In the genomic region with DNA sequence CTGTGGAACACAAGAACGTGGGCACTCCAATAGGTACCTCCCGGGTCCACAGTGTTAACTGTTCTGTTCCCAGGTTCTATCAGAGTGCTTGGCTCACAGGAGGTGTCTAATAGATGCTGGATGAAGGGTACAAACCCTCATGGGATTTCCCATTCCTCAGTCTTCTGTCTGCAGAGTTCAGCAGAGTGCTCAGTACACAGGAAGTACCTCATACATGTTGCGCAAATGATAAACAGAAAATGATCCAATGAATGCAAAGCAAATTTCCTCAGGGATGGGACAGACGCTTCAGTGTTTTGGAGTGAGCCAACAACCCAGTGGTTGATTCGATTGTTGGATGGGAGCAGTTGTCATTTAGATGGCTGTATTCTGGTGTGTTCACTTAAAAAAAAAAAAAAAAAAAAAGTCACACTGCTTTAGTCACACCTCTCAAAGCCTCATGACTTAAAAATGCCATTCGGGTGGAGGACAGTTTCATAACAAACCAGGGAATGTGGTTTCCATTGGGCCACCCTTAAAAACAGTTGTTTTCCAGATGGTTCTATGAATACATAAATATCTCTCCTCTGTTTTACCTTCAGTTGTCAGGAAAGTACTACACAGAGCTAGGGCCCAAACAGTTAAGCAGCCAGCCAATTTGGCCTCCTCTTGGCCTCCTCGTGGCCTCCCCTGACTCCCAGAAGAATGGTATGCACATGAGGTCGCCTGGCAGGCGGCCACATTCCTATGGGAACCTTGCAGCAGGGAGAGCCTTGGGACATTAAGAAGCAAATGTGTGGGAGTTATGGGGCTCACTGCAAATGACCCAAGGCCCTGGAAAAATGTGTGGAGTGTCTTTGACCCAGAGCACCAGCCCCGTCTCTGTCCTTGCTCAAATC, we compare ENCODE assay signal across 8 mouse cellular contexts.
DNase-seq lines count a peak whose midpoint lies in the region; ATAC-seq and TF ChIP-seq lines count a peak whose summit lies in the region.

No protein-coding gene starts in this region.

- H3K9me3 ChIP-seq in heart, embryonic 15.5 days (replicated peaks): no peaks in the 10 kb centered on the region
- no peaks in the 10 kb centered on the region for H3K9me3 ChIP-seq in liver, postnatal 0 days (ENCODE audit: low read length)

- no peak for TF ChIP-seq POLR2A in cerebellum, adult 2 months (IDR thresholded peaks at IDR 0.05; ENCODE audit: borderline replicate concordance, insufficient read depth, low read length)

- H3K4me2 ChIP-seq in heart, embryonic 15.5 days: no peak overlapping the region
- no peak overlapping the region for H3K4me2 ChIP-seq in liver, postnatal 0 days (ENCODE audit: low read depth, low read length)

- H3K4me3 ChIP-seq in heart, embryonic 15.5 days: no peak overlapping the region
- H3K4me3 ChIP-seq in liver, postnatal 0 days (ENCODE audit: low read depth, low read length): no peak overlapping the region
- no peak overlapping the region for H3K4me3 ChIP-seq in cerebellum, adult 2 months (replicated peaks; ENCODE audit: insufficient read depth, low read depth, low read length)

- DNase-seq in ES-CJ7 (ENCODE audit: low read depth, low spot score): peak; percentile 9
- peak; percentile 44 for DNase-seq in adrenal gland, adult 8-10 months
- peak; percentile 22 for DNase-seq in liver, postnatal 0 days
- no peak for DNase-seq in right cerebral cortex, adult 2 months (ENCODE audit: low spot score in 2 of 2)
- DNase-seq in right cerebral cortex, adult 18-20 months: no peak
- DNase-seq in cerebellum, adult 2 months: no peak
- no peak for DNase-seq in thymus, postnatal 4 days

- peaks cover 12% of the 10 kb centered on the region for H3K4me1 ChIP-seq in heart, embryonic 15.5 days (replicated peaks)
- H3K4me1 ChIP-seq in liver, postnatal 0 days (ENCODE audit: insufficient read depth): no peaks in the 10 kb centered on the region
- no peaks in the 10 kb centered on the region for H3K4me1 ChIP-seq in cerebellum, adult 2 months (ENCODE audit: control insufficient read depth, insufficient read depth, low read length)

- TF ChIP-seq CTCF in liver, postnatal 0 days (IDR thresholded peaks at IDR 0.05; ENCODE audit: low read depth): no peak
- TF ChIP-seq CTCF in cerebellum, adult 2 months (IDR thresholded peaks at IDR 0.05; ENCODE audit: borderline replicate concordance, insufficient read depth, low read depth, low read length): no peak

- H3K9ac ChIP-seq in heart, embryonic 15.5 days: no peak overlapping the region
- H3K9ac ChIP-seq in liver, postnatal 0 days (replicated peaks): no peak overlapping the region

- H3K27me3 ChIP-seq in heart, embryonic 15.5 days: no peaks in the 10 kb centered on the region
- H3K27me3 ChIP-seq in liver, postnatal 0 days (ENCODE audit: insufficient read depth, low read length): no peaks in the 10 kb centered on the region
- H3K27me3 ChIP-seq in cerebellum, adult 2 months (ENCODE audit: control insufficient read depth, insufficient read depth, low read length): no peaks in the 10 kb centered on the region; the same call in 1 of the 2 replicates

- H3K36me3 ChIP-seq in heart, embryonic 15.5 days: no peaks in the 10 kb centered on the region
- H3K36me3 ChIP-seq in liver, postnatal 0 days (replicated peaks; ENCODE audit: insufficient read depth, low read length): no peaks in the 10 kb centered on the region

- 0 out of 2 replicates have a peak, but pooled peaks have one; percentile 31 for ATAC-seq in heart, embryonic 15.5 days (replicated peaks; ENCODE audit: insufficient number of reproducible peaks, insufficient read depth, low FRiP score, low read depth)
- no peak for ATAC-seq in liver, postnatal 0 days

- 46% methylated on average over 10 of the region's 10 CpGs for WGBS in heart, embryonic 15.5 days
- 59% methylated on average over 10 of the region's 10 CpGs for WGBS in liver, postnatal 0 days (ENCODE audit: insufficient replicate concordance)
- WGBS in cerebellum, adult 2 months: 75% methylated on average over 10 of the region's 10 CpGs

- no peak for TF ChIP-seq EP300 in liver, postnatal 0 days (IDR thresholded peaks at IDR 0.05; ENCODE audit: low read depth)

- H3K27ac ChIP-seq in heart, embryonic 15.5 days: peak overlapping the region; percentile 58
- no peak overlapping the region for H3K27ac ChIP-seq in liver, postnatal 0 days (ENCODE audit: low read depth)
- H3K27ac ChIP-seq in cerebellum, adult 2 months (ENCODE audit: insufficient read depth, low read length): no peak overlapping the region

Comparison
In these comparisons a context has a peak if more than half of its experiments do, and no peak if none do; other contexts are left out.
1. DNase-seq: peak in ES-CJ7 (single experiment), adrenal gland, adult 8-10 months (single experiment) and liver, postnatal 0 days (single experiment); none in right cerebral cortex, adult 2 months (0 of 2), right cerebral cortex, adult 18-20 months (single experiment), cerebellum, adult 2 months (0 of 2) and thymus, postnatal 4 days (single experiment).